Mouse (Mus musculus) G1E (cell line): ENCODE data around the gene Gabpb1. TPM values are rescaled to one million over a fixed set of nuclear protein-coding genes. Genes with fewer than 3 reads are reported as not detected.

Experiments used
- ATAC-seq: 2 replicates; pipeline ENCODE4 v1.8.0; 2016; ENCODE audit warnings: mild to moderate bottlenecking; ENCODE audit not compliant: insufficient number of reproducible peaks, poor library complexity, low FRiP score, severe bottlenecking; ENCODE audit errors: extremely low read depth
- DNase-seq: peaks from one replicate; pipeline ENCODE4 v3.0.0; 2012; ENCODE audit warnings: low spot score
- H3K27me3 ChIP-seq: 2 replicates; pipeline ENCODE4 v1.6.1; 2012; ENCODE audit warnings: mild to moderate bottlenecking, low read length, inconsistent platforms; ENCODE audit not compliant: insufficient read depth
- H3K36me3 ChIP-seq: replicated peaks from 2 replicates; pipeline ENCODE3; 2012; ENCODE audit warnings: mild to moderate bottlenecking, inconsistent platforms
- H3K4me1 ChIP-seq: 2 replicates; pipeline ENCODE4 v1.6.1; 2012; ENCODE audit warnings: low read depth, low read length, inconsistent platforms, mixed read lengths; ENCODE audit not compliant: insufficient read depth
- H3K4me3 ChIP-seq: 2 replicates; pipeline ENCODE4 v1.5.1; 2012; ENCODE audit warnings: low read depth, mild to moderate bottlenecking, inconsistent platforms, low read length, moderate library complexity, mixed read lengths
- H3K9me3 ChIP-seq: replicated peaks from 2 replicates; pipeline ENCODE4 v1.6.1; 2012; ENCODE audit warnings: inconsistent platforms
- CTCF ChIP-seq: IDR thresholded peaks from 2 replicates; pipeline ENCODE4 v1.5.1; 2012; ENCODE audit warnings: low read depth, low read length, inconsistent platforms, mixed read lengths
- GATA1 ChIP-seq: IDR thresholded peaks from 2 replicates; pipeline ENCODE4 v1.6.1; 2012; ENCODE audit warnings: borderline replicate concordance, low read length, inconsistent platforms, mixed read lengths
- GATA2 ChIP-seq: IDR thresholded peaks from 2 replicates; pipeline ENCODE4 v1.6.1; 2012; ENCODE audit warnings: low read depth, low read length, inconsistent platforms, borderline replicate concordance
- POLR2AphosphoS5 ChIP-seq: IDR thresholded peaks from 2 replicates; pipeline ENCODE4 v1.6.1; 2012; ENCODE audit warnings: low read depth, low read length, inconsistent platforms; ENCODE audit not compliant: insufficient replicate concordance
- TAL1 ChIP-seq: conservative IDR thresholded peaks from 2 replicates; pipeline ENCODE4 v1.6.1; 2012; ENCODE audit warnings: low read depth, low read length, inconsistent platforms, mixed read lengths
- polyA plus RNA-seq: library from polyadenylated mRNA; stranded (reverse); fragments of >175 nt; gene quantifications from 2 replicates; pipeline ENCODE4 v1.2.3, GENCODE M21; 2012
- total RNA-seq, 2 experiments: library from RNA; stranded (forward) in 1 of 2; stranded (reverse) in 1 of 2; fragments of 200-1000 nt in 1 of 2; fragments of >200 nt in 1 of 2; fragmentation: Nextera tagmentation in 1 of 2; gene quantifications; 2 replicates each; pipeline ENCODE4 v1.2.3; 2014 to 2017

The Gabpb1 gene
- total and polyA plus RNA-seq, 3 experiments: 3.9 to 71.9 (median 26.2) TPM

- H3K36me3 ChIP-seq: no peaks in the 10 kb centered on the region
- H3K9me3 ChIP-seq: no peaks in the 10 kb centered on the region
- peaks cover 26% of the 10 kb centered on the region for H3K27me3 ChIP-seq
- DNase-seq (no peak), ATAC-seq (no peak)
- peaks cover 13% of the 10 kb centered on the region for H3K4me1 ChIP-seq
- peak overlapping the region; percentile 18; the same call in 1 of the 2 replicates for H3K4me3 ChIP-seq
- TF ChIP-seq TAL1 (no peak), GATA2 (no peak), POLR2AphosphoS5 (no peak), GATA1 (no peak), CTCF (no peak)
Measured at GRCm38 (mm10) chr2:126597279-126598241, 78.6 kb downstream of the Gabpb1 start.

GRCm38 (mm10) chr2:126596347-126597072 lies 79.6 kb downstream of the Gabpb1 start:
- ATAC-seq (no peak), DNase-seq (no peak)
- TF ChIP-seq GATA1: no peak
- Histone ChIP-seq H3K36me3 (no peaks in the 10 kb centered on the region), H3K4me1 (peaks cover 13% of the 10 kb centered on the region), H3K27me3 (peaks cover 24% of the 10 kb centered on the region), H3K9me3 (no peaks in the 10 kb centered on the region), H3K4me3 (no peak overlapping the region)

- no peak for ATAC-seq
- Histone ChIP-seq H3K9me3 (no peaks in the 10 kb centered on the region), H3K36me3 (no peaks in the 10 kb centered on the region), H3K27me3 (peaks cover 16% of the 10 kb centered on the region), H3K4me1 (peaks cover 14% of the 10 kb centered on the region), H3K4me3 (no peak overlapping the region)
- no peak for TF ChIP-seq TAL1
- TF ChIP-seq CTCF: peak; percentile 68
- peak; percentile 24 for DNase-seq
Measured at GRCm38 (mm10) chr2:126593831-126594610, 82.1 kb downstream of the Gabpb1 start.

- H3K4me1 ChIP-seq: peaks cover 4% of the 10 kb centered on the region; the same call in 1 of the 2 replicates
- no peaks in the 10 kb centered on the region for H3K9me3 ChIP-seq
- no peak for DNase-seq
- H3K36me3 ChIP-seq: no peaks in the 10 kb centered on the region
- ATAC-seq: no peak
- no peak overlapping the region for H3K4me3 ChIP-seq
- TF ChIP-seq GATA1 (no peak), TAL1 (no peak), POLR2AphosphoS5 (no peak), CTCF (no peak), GATA2 (no peak)
- peaks cover 12% of the 10 kb centered on the region; the same call in 1 of the 2 replicates for H3K27me3 ChIP-seq
Measured at GRCm38 (mm10) chr2:126591304-126591703, 84.8 kb downstream of the Gabpb1 start.

- no peak for ATAC-seq
- Histone ChIP-seq H3K36me3 (no peaks in the 10 kb centered on the region), H3K9me3 (no peaks in the 10 kb centered on the region), H3K4me1 (0 out of 2 replicates have a peak, but pooled peaks cover 4% of the 10 kb centered on the region), H3K27me3 (peaks cover 5% of the 10 kb centered on the region; the same call in 1 of the 2 replicates), H3K4me3 (no peak overlapping the region)
- no peak for DNase-seq
- no peak for TF ChIP-seq TAL1
- no peak for TF ChIP-seq POLR2AphosphoS5
- no peak for TF ChIP-seq GATA2
- TF ChIP-seq GATA1: no peak
- TF ChIP-seq CTCF: no peak
Measured at GRCm38 (mm10) chr2:126587468-126587867, 88.7 kb downstream of the Gabpb1 start.
